Mouse (Mus musculus) ES-Bruce4 (cell line): ENCODE data around the gene Gpr149. TPM values are rescaled to one million over a fixed set of nuclear protein-coding genes. Genes with fewer than 3 reads are reported as not detected.
A peak's percentile ranks its signal among the peaks of the same experiment; 100 is the strongest.

Source experiments
- H3K27ac ChIP-seq: 2 replicates; pipeline ENCODE4 v1.5.1; 2012; ENCODE audit warnings: low read length, inconsistent platforms; ENCODE audit not compliant: insufficient read depth
- H3K27me3 ChIP-seq: 2 replicates; pipeline ENCODE4 v1.6.1; 2012; ENCODE audit warnings: mild to moderate bottlenecking, low read length, inconsistent platforms; ENCODE audit not compliant: control insufficient read depth, poor library complexity, insufficient read depth, severe bottlenecking
- H3K36me3 ChIP-seq: 2 replicates; pipeline ENCODE4 v1.6.1; 2012; ENCODE audit warnings: inconsistent platforms, mild to moderate bottlenecking, low read length, moderate library complexity; ENCODE audit not compliant: control insufficient read depth, poor library complexity, insufficient read depth, severe bottlenecking
- H3K4me1 ChIP-seq: one replicate; pipeline ENCODE4 v1.8.1; 2011; ENCODE audit warnings: low read length; ENCODE audit not compliant: control insufficient read depth, insufficient read depth
- H3K4me3 ChIP-seq: 2 replicates; pipeline ENCODE4 v1.5.1; 2011; ENCODE audit warnings: low read depth, mild to moderate bottlenecking, low read length
- H3K9ac ChIP-seq: 2 replicates; pipeline ENCODE4 v1.6.1; 2012; ENCODE audit warnings: low read depth, mild to moderate bottlenecking, inconsistent platforms; ENCODE audit not compliant: poor library complexity, severe bottlenecking
- H3K9me3 ChIP-seq: replicated peaks from 2 replicates; pipeline ENCODE4 v1.6.1; 2012; ENCODE audit warnings: mild to moderate bottlenecking, low read length, inconsistent platforms; ENCODE audit not compliant: control insufficient read depth, poor library complexity, insufficient read depth, severe bottlenecking
- CTCF ChIP-seq: IDR thresholded peaks from one replicate; pipeline ENCODE4 v1.8.1; 2011; ENCODE audit warnings: low read depth, low read length
- EP300 ChIP-seq: IDR thresholded peaks from 2 replicates; pipeline ENCODE4 v1.6.1; 2011; ENCODE audit warnings: low read depth, low read length; ENCODE audit not compliant: insufficient read depth
- POLR2A ChIP-seq: IDR thresholded peaks from one replicate; pipeline ENCODE4 v1.8.1; 2011; ENCODE audit warnings: low read length; ENCODE audit not compliant: insufficient read depth
- polyA plus RNA-seq: library from polyadenylated mRNA; stranded (reverse); fragments of >200 nt; gene quantifications from 2 replicates; pipeline ENCODE4 v1.2.4, GENCODE M21; 2011; ENCODE audit warnings: low read depth; ENCODE audit not compliant: missing spikeins, insufficient read depth, insufficient read length

Gpr149 gene
- polyA plus RNA-seq, 1 experiment, result not detected

- H3K36me3 ChIP-seq, result no peaks in the 10 kb centered on the region
- TF ChIP-seq CTCF (no peak), POLR2A (no peak), EP300 (no peak)
- no peaks in the 10 kb centered on the region for H3K9me3 ChIP-seq
- H3K27me3 ChIP-seq, result peaks cover 5% of the 10 kb centered on the region; the same call in 1 of the 2 replicates
- no peaks in the 10 kb centered on the region for H3K4me1 ChIP-seq
- no peak overlapping the region for H3K27ac ChIP-seq
- H3K4me3 ChIP-seq, result no peak overlapping the region
- H3K9ac ChIP-seq, result no peak overlapping the region
Measured at GRCm38 (mm10) chr3:62602466-62602865, 2.5 kb downstream of the Gpr149 start.

- Histone ChIP-seq H3K9me3 (no peaks in the 10 kb centered on the region), H3K27me3 (no peaks in the 10 kb centered on the region), H3K27ac (no peak overlapping the region), H3K4me1 (no peaks in the 10 kb centered on the region), H3K4me3 (no peak overlapping the region), H3K9ac (no peak overlapping the region), H3K36me3 (no peaks in the 10 kb centered on the region)
- no peak for TF ChIP-seq EP300
- no peak for TF ChIP-seq POLR2A
- no peak for TF ChIP-seq CTCF
Measured at GRCm38 (mm10) chr3:62594842-62595241, 10.1 kb downstream of the Gpr149 start.

GRCm38 (mm10) chr3:62585072-62585471, 19.9 kb downstream of the Gpr149 start:
- H3K9me3 ChIP-seq, result no peaks in the 10 kb centered on the region
- no peak overlapping the region for H3K9ac ChIP-seq
- no peak overlapping the region for H3K27ac ChIP-seq
- no peaks in the 10 kb centered on the region for H3K36me3 ChIP-seq
- no peaks in the 10 kb centered on the region for H3K27me3 ChIP-seq
- no peaks in the 10 kb centered on the region for H3K4me1 ChIP-seq
- TF ChIP-seq EP300 (no peak), POLR2A (no peak), CTCF (no peak)
- H3K4me3 ChIP-seq, result no peak overlapping the region

- Histone ChIP-seq H3K4me3 (no peak overlapping the region), H3K27me3 (no peaks in the 10 kb centered on the region), H3K4me1 (no peaks in the 10 kb centered on the region), H3K36me3 (no peaks in the 10 kb centered on the region), H3K9me3 (peaks cover 3% of the 10 kb centered on the region; the same call in 1 of the 2 replicates), H3K9ac (no peak overlapping the region), H3K27ac (no peak overlapping the region)
- no peak for TF ChIP-seq CTCF
- no peak for TF ChIP-seq POLR2A
Measured at GRCm38 (mm10) chr3:62527593-62527992, 77.3 kb downstream of the Gpr149 start.

GRCm38 (mm10) chr3:62527160-62527559, 77.8 kb downstream of the Gpr149 start:
- no peaks in the 10 kb centered on the region for H3K27me3 ChIP-seq
- H3K9me3 ChIP-seq, result peaks cover 3% of the 10 kb centered on the region; the same call in 1 of the 2 replicates
- H3K4me3 ChIP-seq, result no peak overlapping the region
- H3K4me1 ChIP-seq, result no peaks in the 10 kb centered on the region
- H3K27ac ChIP-seq, result no peak overlapping the region
- TF ChIP-seq EP300, result no peak
- no peak for TF ChIP-seq CTCF
- no peak overlapping the region for H3K9ac ChIP-seq
- H3K36me3 ChIP-seq, result no peaks in the 10 kb centered on the region

GRCm38 (mm10) chr3:62507206-62507647, 97.7 kb downstream of the Gpr149 start:
- H3K27ac ChIP-seq, result no peak overlapping the region
- 0 out of 2 replicates have a peak overlapping the region, but pooled peaks have one; percentile 1 for H3K9ac ChIP-seq
- H3K4me1 ChIP-seq, result no peaks in the 10 kb centered on the region
- TF ChIP-seq CTCF, result no peak
- H3K36me3 ChIP-seq, result no peaks in the 10 kb centered on the region; the same call in 1 of the 2 replicates
- H3K4me3 ChIP-seq, result peak overlapping the region; percentile 88
- H3K9me3 ChIP-seq, result no peaks in the 10 kb centered on the region
- H3K27me3 ChIP-seq, result no peaks in the 10 kb centered on the region
